Mouse (Mus musculus) E14TG2a.4 (cell line): ENCODE data around the gene Zc3h7b.
"Not testable (repeated sequence)": the region's sequence is repeated elsewhere in the genome, so short reads cannot be mapped to it uniquely, and the experiment has no call there.

Experiments used
- CTCF ChIP-seq: conservative IDR thresholded peaks from 2 replicates; pipeline ENCODE4 v1.5.1; 2014; ENCODE audit warnings: low read length
- NANOG ChIP-seq: IDR thresholded peaks from 2 replicates; pipeline ENCODE4 v1.6.1; 2014; ENCODE audit warnings: borderline replicate concordance, low read length, mixed read lengths

- peak; percentile 55 for TF ChIP-seq CTCF
- not testable (repeated sequence) for TF ChIP-seq NANOG
Measured at GRCm38 (mm10) chr15:81701350-81701749, 43.5 kb upstream of the Zc3h7b start.
